Mouse (Mus musculus): ENCODE measurements around the gene Vmn2r117.
"Not testable (repeated sequence)": the region's sequence is repeated elsewhere in the genome, so short reads cannot be mapped to it uniquely, and the experiment has no call there.

Vmn2r117 gene

GRCm38 (mm10) chr17:23479599-23479998, at the start of gene Vmn2r117:
Gene Vmn2r117 (minus strand): TSS chr17:23479699.
- DNase-seq (ENCODE audit: low read depth): not testable (repeated sequence)

- not testable (repeated sequence) for DNase-seq (ENCODE audit: low read depth)
Observed at GRCm38 (mm10) chr17:23522941-23523732, 43.6 kb upstream of the Vmn2r117 start.

DNA sequence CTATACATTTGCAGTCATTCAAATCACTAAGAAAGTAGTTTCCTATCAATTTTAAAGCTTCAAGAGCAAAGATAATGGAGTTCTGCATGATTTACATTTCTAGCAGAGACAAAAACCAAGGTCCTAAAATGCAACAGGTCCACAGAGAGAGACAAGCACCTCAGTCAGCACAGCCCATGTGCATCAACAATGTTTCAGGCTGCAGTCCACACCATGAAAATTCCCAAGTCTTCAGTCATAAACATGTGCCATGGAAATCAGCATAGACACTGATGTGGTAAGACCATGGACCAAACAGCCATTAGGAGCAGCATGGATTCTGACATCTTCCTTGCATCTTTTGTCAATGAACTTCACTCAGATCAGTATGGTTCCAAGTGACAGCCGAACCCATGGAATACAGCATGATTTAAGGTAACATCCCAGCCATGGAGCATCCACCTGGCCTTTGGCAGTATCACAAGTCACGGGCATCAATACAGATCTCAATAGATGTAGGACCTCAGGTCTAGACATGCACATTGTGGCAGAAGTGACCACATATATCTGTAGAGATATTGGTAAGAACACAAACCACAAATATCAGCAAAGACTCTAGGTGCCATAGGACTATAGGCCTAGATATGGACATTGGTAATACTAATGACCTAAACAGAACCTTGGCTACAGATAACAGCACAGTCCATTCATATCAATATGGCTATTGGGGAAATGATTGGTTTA, 39.4 kb upstream of the Vmn2r117 start:
- no peak for DNase-seq (ENCODE audit: low read depth)

GRCm38 (mm10) chr17:23433150-23433679, 46.3 kb downstream of the Vmn2r117 start:
- DNase-seq (ENCODE audit: low read depth): no peak

Measured in c-Kit-positive CD71-positive TER-119-negative erythroid progenitor cells, embryonic 14.5 days (primary cell).